Mouse (Mus musculus): ENCODE measurements around the gene Hist1h3g. TPM values are rescaled to one million over a fixed set of nuclear protein-coding genes. Genes with fewer than 3 reads are reported as not detected.

The Hist1h3g gene
- polyA plus RNA-seq, 1 experiment from 2014 or later: 4.1 TPM

DNA sequence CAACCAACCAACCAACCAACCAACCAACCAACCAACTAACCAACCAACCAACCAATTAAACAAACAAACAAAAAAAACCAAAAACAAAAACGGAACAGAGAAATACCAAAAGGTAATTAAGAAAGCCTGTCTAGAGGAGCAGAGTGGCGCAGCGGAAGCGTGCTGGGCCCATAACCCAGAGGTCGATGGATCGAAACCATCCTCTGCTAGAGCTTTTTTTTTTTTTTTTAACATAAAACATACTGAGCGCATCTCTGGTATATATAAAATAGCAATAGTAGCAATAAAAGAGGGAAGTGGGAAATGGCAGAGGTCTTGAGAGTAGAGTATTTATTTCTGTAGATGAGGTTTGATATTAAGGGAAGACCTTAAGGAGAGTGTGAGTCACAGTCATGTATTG lies 35.3 kb upstream of the Hist1h3g start:
- no peak for DNase-seq (ENCODE audit: low spot score)
- Histone ChIP-seq H3K9me3 (ENCODE audit: control insufficient read depth, low read length) (no peaks in the 10 kb centered on the region), H3K4me1 (ENCODE audit: control insufficient read depth, insufficient read depth, low read length) (peaks cover under 1% of the 10 kb centered on the region), H3K9ac (ENCODE audit: low read depth, low read length) (no peak overlapping the region), H3K27me3 (replicated peaks; ENCODE audit: control insufficient read depth, insufficient read depth, low read length) (no peaks in the 10 kb centered on the region), H3K27ac (replicated peaks; ENCODE audit: low read depth, low read length) (no peak overlapping the region), H3K4me2 (ENCODE audit: low read depth, low read length) (peak overlapping the region; percentile 23; the same call in 1 of the 2 replicates), H3K36me3 (ENCODE audit: control insufficient read depth, insufficient read depth, low read length) (no peaks in the 10 kb centered on the region), H3K4me3 (ENCODE audit: low read depth, low read length) (no peak overlapping the region)
- 12% methylated on average over 7 of the region's 7 CpGs for WGBS
- no peak for ATAC-seq (ENCODE audit: low read depth)

DNA sequence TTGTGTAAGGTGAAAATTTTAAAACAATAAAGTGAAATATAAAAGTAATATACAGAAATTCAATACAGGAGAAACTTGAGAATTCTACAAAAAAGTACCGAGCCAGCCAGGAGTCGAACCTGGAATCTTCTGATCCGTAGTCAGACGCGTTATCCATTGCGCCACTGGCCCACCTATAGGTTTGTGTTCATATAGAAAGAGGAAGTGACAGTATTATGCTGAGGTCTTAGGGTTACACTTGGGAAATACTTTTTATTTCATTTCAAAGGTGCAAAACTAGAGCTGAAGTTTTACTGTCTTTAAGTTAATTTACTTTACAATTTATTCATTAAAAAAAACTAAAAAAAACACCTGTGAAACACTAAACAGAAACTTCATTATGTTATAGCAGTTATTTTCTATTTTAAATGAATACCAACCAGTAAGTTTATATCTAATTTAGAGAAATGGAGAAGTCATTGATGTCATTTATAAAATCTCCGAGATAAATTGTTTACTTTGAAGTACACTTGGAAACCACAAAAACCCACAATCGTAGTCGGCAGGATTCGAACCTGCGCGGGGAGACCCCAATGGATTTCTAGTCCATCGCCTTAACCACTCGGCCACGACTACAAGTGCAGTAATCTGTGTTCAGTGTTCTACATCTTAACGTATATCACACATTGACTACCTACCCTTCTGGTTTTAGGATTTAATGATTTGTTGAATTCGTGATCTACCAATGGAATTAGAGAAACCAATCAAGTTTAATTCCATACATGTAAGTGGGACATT lies 34.6 kb upstream of the Hist1h3g start:
- no peak overlapping the region for H3K9ac ChIP-seq (ENCODE audit: low read depth, low read length)
- H3K27ac ChIP-seq (replicated peaks; ENCODE audit: low read depth, low read length): no peak overlapping the region
- peaks cover 7% of the 10 kb centered on the region for H3K4me1 ChIP-seq (ENCODE audit: control insufficient read depth, insufficient read depth, low read length)
- no peaks in the 10 kb centered on the region for H3K27me3 ChIP-seq (replicated peaks; ENCODE audit: control insufficient read depth, insufficient read depth, low read length)
- DNase-seq (ENCODE audit: low spot score) (peak; percentile 80), ATAC-seq (ENCODE audit: low read depth) (peak; percentile 74)
- no peaks in the 10 kb centered on the region for H3K36me3 ChIP-seq (ENCODE audit: control insufficient read depth, insufficient read depth, low read length)
- H3K4me3 ChIP-seq (ENCODE audit: low read depth, low read length): 0 out of 2 replicates have a peak overlapping the region, but pooled peaks have one; percentile 15
- 2% methylated on average over 17 of the region's 17 CpGs for WGBS
- no peaks in the 10 kb centered on the region for H3K9me3 ChIP-seq (ENCODE audit: control insufficient read depth, low read length)
- peak overlapping the region; percentile 43 for H3K4me2 ChIP-seq (ENCODE audit: low read depth, low read length)

DNA sequence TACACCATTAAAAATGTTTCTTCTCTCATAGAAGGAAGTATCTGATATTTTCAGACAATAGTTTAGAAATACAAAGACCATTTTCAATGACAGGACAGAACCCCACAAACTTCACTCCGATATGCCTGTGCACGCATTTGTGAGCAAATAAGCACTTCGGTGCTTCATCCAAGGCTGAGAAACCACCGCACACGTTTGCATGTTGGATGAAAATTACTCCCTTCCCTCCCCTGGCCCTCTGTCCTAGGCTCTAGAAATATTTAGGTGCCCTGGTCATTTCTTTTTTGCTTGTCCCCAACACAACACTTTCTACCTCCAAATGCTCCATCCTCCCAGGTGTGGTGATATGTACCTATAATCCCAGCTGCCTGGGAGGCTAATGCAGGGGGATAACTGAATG lies 33.7 kb upstream of the Hist1h3g start:
- WGBS: 23% methylated on average over 5 of the region's 5 CpGs
- H3K9me3 ChIP-seq (ENCODE audit: control insufficient read depth, low read length): no peaks in the 10 kb centered on the region
- H3K4me2 ChIP-seq (ENCODE audit: low read depth, low read length): peak overlapping the region; percentile 43
- peaks cover 12% of the 10 kb centered on the region for H3K4me1 ChIP-seq (ENCODE audit: control insufficient read depth, insufficient read depth, low read length)
- H3K9ac ChIP-seq (ENCODE audit: low read depth, low read length): no peak overlapping the region
- peak overlapping the region; percentile 15; the same call in 1 of the 2 replicates for H3K4me3 ChIP-seq (ENCODE audit: low read depth, low read length)
- H3K36me3 ChIP-seq (ENCODE audit: control insufficient read depth, insufficient read depth, low read length): no peaks in the 10 kb centered on the region
- no peaks in the 10 kb centered on the region for H3K27me3 ChIP-seq (replicated peaks; ENCODE audit: control insufficient read depth, insufficient read depth, low read length)
- DNase-seq (ENCODE audit: low spot score) (no peak), ATAC-seq (ENCODE audit: low read depth) (no peak)
- H3K27ac ChIP-seq (replicated peaks; ENCODE audit: low read depth, low read length): no peak overlapping the region

DNA sequence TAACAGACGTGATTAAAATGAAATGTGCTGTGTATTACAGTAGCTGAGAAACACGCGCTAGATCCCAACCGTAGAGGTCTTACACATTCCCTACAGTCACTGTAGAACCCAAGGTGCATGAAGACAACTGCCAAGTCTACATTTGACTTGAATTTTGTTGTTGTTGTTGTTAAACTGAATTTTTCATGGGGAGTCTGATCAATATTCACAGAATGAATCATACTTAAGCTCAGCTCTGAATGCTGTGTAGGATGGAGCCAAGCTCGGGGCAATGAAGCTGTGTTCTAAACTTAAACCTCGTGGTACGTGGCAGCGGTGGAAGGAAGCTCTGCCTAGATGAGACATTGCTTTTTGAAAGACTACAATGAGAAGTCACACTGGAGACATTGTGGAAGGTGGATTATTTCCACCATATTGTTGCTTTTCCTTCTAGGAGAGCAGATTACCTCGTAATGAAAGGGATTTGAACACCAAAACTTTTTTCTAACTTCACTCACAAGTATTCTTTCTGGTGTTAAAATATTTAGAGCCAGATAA lies 33.1 kb upstream of the Hist1h3g start:
- 30% methylated on average over 9 of the region's 9 CpGs for WGBS
- no peak overlapping the region for H3K9ac ChIP-seq (ENCODE audit: low read depth, low read length)

GRCm38 (mm10) chr13:23502916-23503315 lies 32.3 kb upstream of the Hist1h3g start:
- no peaks in the 10 kb centered on the region for H3K9me3 ChIP-seq (ENCODE audit: control insufficient read depth, low read length)
- no peaks in the 10 kb centered on the region for H3K27me3 ChIP-seq (replicated peaks; ENCODE audit: control insufficient read depth, insufficient read depth, low read length)
- no peak overlapping the region for H3K9ac ChIP-seq (ENCODE audit: low read depth, low read length)
- no peak for DNase-seq (ENCODE audit: low spot score)
- no peaks in the 10 kb centered on the region for H3K36me3 ChIP-seq (ENCODE audit: control insufficient read depth, insufficient read depth, low read length)
- no peak overlapping the region for H3K27ac ChIP-seq (replicated peaks; ENCODE audit: low read depth, low read length)
- no peak overlapping the region for H3K4me3 ChIP-seq (ENCODE audit: low read depth, low read length)
- peaks cover 15% of the 10 kb centered on the region for H3K4me1 ChIP-seq (ENCODE audit: control insufficient read depth, insufficient read depth, low read length)
- H3K4me2 ChIP-seq (ENCODE audit: low read depth, low read length): no peak overlapping the region
- WGBS: 31% methylated on average over 4 of the region's 4 CpGs
- ATAC-seq (ENCODE audit: low read depth): no peak

More for the DNA sequence above, 33.1 kb upstream of the Hist1h3g start:
- no peaks in the 10 kb centered on the region for H3K27me3 ChIP-seq (replicated peaks; ENCODE audit: control insufficient read depth, insufficient read depth, low read length)
- peak overlapping the region; percentile 43 for H3K4me2 ChIP-seq (ENCODE audit: low read depth, low read length)
- H3K36me3 ChIP-seq (ENCODE audit: control insufficient read depth, insufficient read depth, low read length): no peaks in the 10 kb centered on the region
- ATAC-seq (ENCODE audit: low read depth): no peak
- H3K9me3 ChIP-seq (ENCODE audit: control insufficient read depth, low read length): no peaks in the 10 kb centered on the region
- no peak for DNase-seq (ENCODE audit: low spot score)
- peaks cover 12% of the 10 kb centered on the region for H3K4me1 ChIP-seq (ENCODE audit: control insufficient read depth, insufficient read depth, low read length)
- H3K27ac ChIP-seq (replicated peaks; ENCODE audit: low read depth, low read length): no peak overlapping the region
- H3K4me3 ChIP-seq (ENCODE audit: low read depth, low read length): 0 out of 2 replicates have a peak overlapping the region, but pooled peaks have one; percentile 15

DNA sequence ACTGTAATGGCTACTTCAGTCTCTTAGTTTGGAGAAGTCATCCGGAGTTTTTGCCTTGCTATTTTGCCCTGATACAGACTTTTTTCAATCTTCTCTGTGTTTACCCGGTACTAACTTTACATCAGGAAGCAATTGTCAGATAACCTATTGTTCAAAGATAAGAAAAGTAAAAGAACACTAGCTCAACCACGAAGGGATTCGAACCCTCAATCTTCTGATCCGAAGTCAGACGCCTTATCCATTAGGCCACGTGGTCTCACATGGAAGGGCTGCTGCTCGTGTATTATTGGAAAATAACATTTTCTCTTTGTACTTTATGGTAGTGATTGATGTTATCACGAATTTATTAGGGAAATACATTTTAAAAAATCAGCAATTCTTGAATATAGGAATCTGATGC lies 31.4 kb upstream of the Hist1h3g start:
- ATAC-seq (ENCODE audit: low read depth): no peak
- Histone ChIP-seq H3K9me3 (ENCODE audit: control insufficient read depth, low read length) (no peaks in the 10 kb centered on the region), H3K4me2 (ENCODE audit: low read depth, low read length) (peak overlapping the region; percentile 23), H3K4me1 (ENCODE audit: control insufficient read depth, insufficient read depth, low read length) (peaks cover 15% of the 10 kb centered on the region), H3K9ac (ENCODE audit: low read depth, low read length) (no peak overlapping the region), H3K27me3 (replicated peaks; ENCODE audit: control insufficient read depth, insufficient read depth, low read length) (no peaks in the 10 kb centered on the region), H3K4me3 (ENCODE audit: low read depth, low read length) (no peak overlapping the region), H3K27ac (replicated peaks; ENCODE audit: low read depth, low read length) (no peak overlapping the region), H3K36me3 (ENCODE audit: control insufficient read depth, insufficient read depth, low read length) (no peaks in the 10 kb centered on the region)
- WGBS: 1% methylated on average over 9 of the region's 9 CpGs
- peak; percentile 68 for DNase-seq (ENCODE audit: low spot score)

- ATAC-seq (ENCODE audit: low read depth) (0 out of 2 replicates have a peak, but pooled peaks have one; percentile 26), DNase-seq (ENCODE audit: low spot score) (no peak)
- peak overlapping the region; percentile 31; the same call in 1 of the 2 replicates for H3K9ac ChIP-seq (ENCODE audit: low read depth, low read length)
- peaks cover 15% of the 10 kb centered on the region for H3K4me1 ChIP-seq (ENCODE audit: control insufficient read depth, insufficient read depth, low read length)
- no peaks in the 10 kb centered on the region for H3K36me3 ChIP-seq (ENCODE audit: control insufficient read depth, insufficient read depth, low read length)
- peak overlapping the region; percentile 53 for H3K4me2 ChIP-seq (ENCODE audit: low read depth, low read length)
- peak overlapping the region; percentile 72 for H3K27ac ChIP-seq (replicated peaks; ENCODE audit: low read depth, low read length)
- no peaks in the 10 kb centered on the region for H3K9me3 ChIP-seq (ENCODE audit: control insufficient read depth, low read length)
- no peaks in the 10 kb centered on the region for H3K27me3 ChIP-seq (replicated peaks; ENCODE audit: control insufficient read depth, insufficient read depth, low read length)
- H3K4me3 ChIP-seq (ENCODE audit: low read depth, low read length): peak overlapping the region; percentile 28
- WGBS: 6% methylated on average over 14 of the region's 14 CpGs
Observed at GRCm38 (mm10) chr13:23505662-23506345, 29.4 kb upstream of the Hist1h3g start.

DNA sequence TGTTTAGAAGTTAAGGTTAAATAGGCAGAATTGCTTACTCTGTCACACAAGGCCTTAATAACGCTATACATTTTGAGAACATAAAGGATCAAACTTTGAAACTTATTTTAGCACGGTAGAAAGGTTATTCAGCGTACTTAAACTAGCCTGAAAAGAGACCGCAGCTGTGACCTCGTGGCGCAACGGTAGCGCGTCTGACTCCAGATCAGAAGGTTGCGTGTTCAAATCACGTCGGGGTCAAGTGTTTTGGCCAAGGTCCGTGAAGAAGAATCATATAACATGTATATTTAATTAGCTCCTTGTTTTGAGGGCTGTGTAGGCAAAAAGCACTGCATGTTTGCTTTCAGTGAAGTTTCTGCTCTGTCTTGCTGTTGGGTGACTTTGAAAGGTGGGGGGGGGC lies 28.9 kb upstream of the Hist1h3g start:
- Histone ChIP-seq H3K9ac (ENCODE audit: low read depth, low read length) (no peak overlapping the region), H3K27me3 (replicated peaks; ENCODE audit: control insufficient read depth, insufficient read depth, low read length) (no peaks in the 10 kb centered on the region), H3K4me3 (ENCODE audit: low read depth, low read length) (peak overlapping the region; percentile 28), H3K27ac (replicated peaks; ENCODE audit: low read depth, low read length) (0 out of 2 replicates have a peak overlapping the region, but pooled peaks have one; percentile 72), H3K9me3 (ENCODE audit: control insufficient read depth, low read length) (no peaks in the 10 kb centered on the region), H3K4me1 (ENCODE audit: control insufficient read depth, insufficient read depth, low read length) (peaks cover 15% of the 10 kb centered on the region), H3K36me3 (ENCODE audit: control insufficient read depth, insufficient read depth, low read length) (no peaks in the 10 kb centered on the region), H3K4me2 (ENCODE audit: low read depth, low read length) (peak overlapping the region; percentile 53)
- ATAC-seq (ENCODE audit: low read depth) (0 out of 2 replicates have a peak, but pooled peaks have one; percentile 27), DNase-seq (ENCODE audit: low spot score) (peak; percentile 48)
- WGBS: 4% methylated on average over 13 of the region's 13 CpGs
